Mouse (Mus musculus) limb, embryonic 14.5 days (tissue): ENCODE measurements around the gene Olfr54. TPM values are rescaled to one million over a fixed set of nuclear protein-coding genes. Genes with fewer than 3 reads are reported as not detected.

Experiments used
- ATAC-seq: fragments of 200-750 bp; cut with Nextera tagmentation; 2 replicates; pipeline ENCODE4 v1.8.0; 2017; ENCODE audit warnings: low read depth, moderate number of reproducible peaks, moderate TSS enrichment; ENCODE audit not compliant: low FRiP score
- DNase-seq: peaks from one replicate; pipeline ENCODE4 v3.0.0-alpha.2; 2015; ENCODE audit warnings: low spot score
- H3K27ac ChIP-seq: fragments of 300-500 bp; sonication (generic); replicated peaks from 2 replicates; pipeline ENCODE4 v1.5.1; 2014; ENCODE audit warnings: low read depth, mild to moderate bottlenecking, low read length, moderate library complexity, mixed read lengths
- H3K27me3 ChIP-seq: fragments of 300-500 bp; sonication (generic); 2 replicates; pipeline ENCODE4 v1.6.1; 2014; ENCODE audit warnings: low read length, mixed read lengths; ENCODE audit not compliant: control insufficient read depth, insufficient read depth
- H3K36me3 ChIP-seq: fragments of 300-500 bp; sonication (generic); 2 replicates; pipeline ENCODE4 v1.6.1; 2014; ENCODE audit warnings: mild to moderate bottlenecking, low read length, moderate library complexity, mixed read lengths; ENCODE audit not compliant: control insufficient read depth, insufficient read depth
- H3K4me1 ChIP-seq: fragments of 300-500 bp; sonication (generic); 2 replicates; pipeline ENCODE4 v1.6.1; 2014; ENCODE audit warnings: antibody characterized with exemption, low read length, mixed read lengths; ENCODE audit not compliant: control insufficient read depth, insufficient read depth
- H3K4me2 ChIP-seq: fragments of 300-500 bp; sonication (generic); replicated peaks from 2 replicates; pipeline ENCODE4 v1.6.1; 2014; ENCODE audit warnings: low read depth, mild to moderate bottlenecking, low read length, moderate library complexity; ENCODE audit not compliant: severe bottlenecking
- H3K4me3 ChIP-seq: fragments of 300-500 bp; sonication (generic); replicated peaks from 2 replicates; pipeline ENCODE4 v1.5.1; 2014; ENCODE audit warnings: low read length
- H3K9ac ChIP-seq: fragments of 300-500 bp; sonication (generic); 2 replicates; pipeline ENCODE4 v1.6.1; 2014; ENCODE audit warnings: mild to moderate bottlenecking, low read depth, low read length, moderate library complexity; ENCODE audit not compliant: severe bottlenecking
- H3K9me3 ChIP-seq: fragments of 300-500 bp; sonication (generic); 2 replicates; pipeline ENCODE4 v1.6.1; 2016; ENCODE audit warnings: low read length; ENCODE audit not compliant: control insufficient read depth
- POLR2A ChIP-seq: fragments of 200-500 bp; IDR thresholded peaks from 2 replicates; pipeline ENCODE4 v1.8.0; 2012; ENCODE audit warnings: inconsistent platforms, mild to moderate bottlenecking, moderate library complexity, borderline replicate concordance; ENCODE audit not compliant: insufficient read depth, insufficient read length; ENCODE audit errors: extremely low read depth
- WGBS: fragments of 180-500 bp; shearing (Covaris S2); extraction: QIAGEN DNeasy Blood & Tissue Kit; methylation state at CpG from one replicate; pipeline ENCODE4 v1.1.7; 2014; 5-methylcytosine and 5-hydroxymethylcytosine counted together
- polyA plus RNA-seq, 2 experiments: library from polyadenylated mRNA; depleted of rRNA in 1 of 2; stranded (reverse) in 1 of 2; unstranded in 1 of 2; fragments of >200 nt; fragmentation: Nextera tagmentation in 1 of 2; extraction: Ambion mirVana in 1 of 2; gene quantifications; 2 replicates each; pipeline versions ENCODE4 v1.2.1 to v1.2.3; 2012 to 2014

The Olfr54 gene
- polyA plus RNA-seq (2012; rRNA removed): not detected in 2 replicates
- polyA plus RNA-seq (2014; fragmentation: Nextera tagmentation; extraction: Ambion mirVana): 0.06 TPM in 1 of 2 replicates, not detected in the other

DNA sequence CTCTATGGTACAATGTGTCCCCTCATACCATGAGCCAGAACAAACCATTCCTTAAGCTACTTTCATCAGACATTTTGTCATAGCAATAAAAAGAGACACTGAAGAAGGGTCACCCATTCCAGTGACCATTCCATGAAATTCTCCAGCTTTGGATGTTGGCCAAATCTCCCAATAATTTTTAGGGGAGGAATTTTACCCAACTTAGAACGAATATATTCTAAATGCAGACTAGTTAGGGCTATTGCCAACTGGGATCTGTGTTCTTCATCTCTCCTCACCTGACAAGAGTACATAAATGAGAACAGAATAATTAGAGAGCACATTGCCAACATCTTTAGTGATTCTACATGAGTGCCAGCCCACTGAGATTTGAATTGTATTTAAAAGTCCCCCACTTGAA, at the start of gene Olfr54:
Olfr54 (plus strand) TSS at position 301 of the 400 bp plus-strand sequence.
- no peaks in the 10 kb centered on the region for H3K4me1 ChIP-seq
- H3K4me2 ChIP-seq: no peak within 1 kb of the TSS
- no peaks in the 10 kb centered on the region for H3K9me3 ChIP-seq
- H3K4me3 ChIP-seq: no peak within 1 kb of the TSS
- no peak within 1 kb of the TSS for H3K27ac ChIP-seq
- no peak within 1 kb of the TSS for H3K9ac ChIP-seq
- ATAC-seq (no peak), DNase-seq (no peak)
- no peaks in the 10 kb centered on the region for H3K36me3 ChIP-seq
- no peak for TF ChIP-seq POLR2A
- H3K27me3 ChIP-seq: no peaks in the 10 kb centered on the region
- 58% methylated on average over 1 of the region's 1 CpGs for WGBS

- no peak for ATAC-seq
- no peak overlapping the region for H3K4me3 ChIP-seq
- H3K4me1 ChIP-seq: no peaks in the 10 kb centered on the region
- TF ChIP-seq POLR2A: no peak
- DNase-seq: peak; percentile 3
- 80% methylated on average over 2 of the region's 2 CpGs for WGBS
- H3K9me3 ChIP-seq: no peaks in the 10 kb centered on the region
- no peak overlapping the region for H3K4me2 ChIP-seq
- no peaks in the 10 kb centered on the region for H3K36me3 ChIP-seq
- no peak overlapping the region for H3K9ac ChIP-seq
- no peak overlapping the region for H3K27ac ChIP-seq
- H3K27me3 ChIP-seq: no peaks in the 10 kb centered on the region
Observed at GRCm38 (mm10) chr11:50964886-50965285, 49.1 kb upstream of the Olfr54 start.

GRCm38 (mm10) chr11:50966230-50966629, 47.8 kb upstream of the Olfr54 start, which contains the start of gene Olfr1378:
Gene Olfr1378, plus strand, starts transcription at chr11:50966530.
- Histone ChIP-seq H3K9ac (no peak within 1 kb of the TSS), H3K27me3 (no peaks in the 10 kb centered on the region), H3K36me3 (no peaks in the 10 kb centered on the region), H3K9me3 (no peaks in the 10 kb centered on the region), H3K4me2 (no peak within 1 kb of the TSS), H3K27ac (no peak within 1 kb of the TSS), H3K4me1 (no peaks in the 10 kb centered on the region), H3K4me3 (no peak within 1 kb of the TSS)
- DNase-seq (no peak), ATAC-seq (no peak)
- 75% methylated on average over 11 of the region's 11 CpGs for WGBS
- TF ChIP-seq POLR2A: no peak

GRCm38 (mm10) chr11:50977216-50977615, 36.8 kb upstream of the Olfr54 start:
- Histone ChIP-seq H3K9me3 (no peaks in the 10 kb centered on the region), H3K9ac (no peak overlapping the region), H3K27me3 (no peaks in the 10 kb centered on the region), H3K36me3 (no peaks in the 10 kb centered on the region), H3K4me3 (no peak overlapping the region), H3K4me1 (no peaks in the 10 kb centered on the region), H3K27ac (no peak overlapping the region), H3K4me2 (no peak overlapping the region)
- no peak for TF ChIP-seq POLR2A
- DNase-seq: no peak
- 70% methylated on average over 4 of the region's 4 CpGs for WGBS
- no peak for ATAC-seq

- DNase-seq (no peak), ATAC-seq (no peak)
- Histone ChIP-seq H3K4me1 (no peaks in the 10 kb centered on the region), H3K27me3 (no peaks in the 10 kb centered on the region), H3K9me3 (no peaks in the 10 kb centered on the region), H3K27ac (no peak within 1 kb of the TSS), H3K9ac (no peak within 1 kb of the TSS), H3K4me2 (no peak within 1 kb of the TSS), H3K36me3 (no peaks in the 10 kb centered on the region), H3K4me3 (no peak within 1 kb of the TSS)
- WGBS: 78% methylated on average over 5 of the region's 5 CpGs
- no peak for TF ChIP-seq POLR2A
Observed at GRCm38 (mm10) chr11:50981667-50982066, 32.4 kb upstream of the Olfr54 start, which contains the start of gene Olfr1377. Gene Olfr1377, plus strand, starts transcription at chr11:50981967.
